ENCODE assay signal across 8 mouse cellular contexts in genomic region chr11:97052219-97052646, GRCm38 (mm10). TPM values are rescaled to one million over a fixed set of nuclear protein-coding genes. Genes with fewer than 3 reads are reported as not detected.
DNase-seq lines count a peak whose midpoint lies in the region; ATAC-seq and TF ChIP-seq lines count a peak whose summit lies in the region.

No protein-coding gene starts in this region.

- no peaks in the 10 kb centered on the region for H3K9me3 ChIP-seq in forebrain, embryonic 10.5 days
- H3K9me3 ChIP-seq in forebrain, embryonic 16.5 days (ENCODE audit: control insufficient read depth, low read length) = no peaks in the 10 kb centered on the region
- H3K9me3 ChIP-seq in E14TG2a.4 (ENCODE audit: low read length) = no peaks in the 10 kb centered on the region
- no peaks in the 10 kb centered on the region for H3K9me3 ChIP-seq in limb, embryonic 12.5 days
- H3K9me3 ChIP-seq in midbrain, postnatal 0 days (ENCODE audit: low read length) = no peaks in the 10 kb centered on the region

- H3K27me3 ChIP-seq in forebrain, embryonic 10.5 days (ENCODE audit: poor library complexity, severe bottlenecking) = no peaks in the 10 kb centered on the region
- no peaks in the 10 kb centered on the region for H3K27me3 ChIP-seq in forebrain, embryonic 16.5 days (replicated peaks; ENCODE audit: control insufficient read depth, insufficient read depth, low read length)
- no peaks in the 10 kb centered on the region for H3K27me3 ChIP-seq in E14TG2a.4 (ENCODE audit: insufficient read depth, low read length)
- H3K27me3 ChIP-seq in limb, embryonic 12.5 days = no peaks in the 10 kb centered on the region
- no peaks in the 10 kb centered on the region for H3K27me3 ChIP-seq in midbrain, postnatal 0 days (ENCODE audit: insufficient read depth, low read length)

- H3K27ac ChIP-seq in forebrain, embryonic 10.5 days = no peak overlapping the region
- no peak overlapping the region for H3K27ac ChIP-seq in forebrain, embryonic 16.5 days (ENCODE audit: low read length)
- H3K27ac ChIP-seq in limb, embryonic 12.5 days = no peak overlapping the region
- H3K27ac ChIP-seq in midbrain, postnatal 0 days (ENCODE audit: low read depth, low read length) = no peak overlapping the region

- peaks cover 30% of the 10 kb centered on the region for H3K4me1 ChIP-seq in forebrain, embryonic 10.5 days
- H3K4me1 ChIP-seq in forebrain, embryonic 16.5 days (replicated peaks; ENCODE audit: control insufficient read depth, insufficient read depth, low read length) = peaks cover 20% of the 10 kb centered on the region
- H3K4me1 ChIP-seq in E14TG2a.4 (replicated peaks; ENCODE audit: low read depth, low read length) = peaks cover 45% of the 10 kb centered on the region
- H3K4me1 ChIP-seq in limb, embryonic 12.5 days (replicated peaks) = peaks cover 20% of the 10 kb centered on the region
- peaks cover 10% of the 10 kb centered on the region; the same call in 1 of the 2 replicates for H3K4me1 ChIP-seq in midbrain, postnatal 0 days (ENCODE audit: insufficient read depth, low read length)

- WGBS in forebrain, embryonic 10.5 days = 31% methylated on average over 11 of the region's 11 CpGs
- 26% methylated on average over 11 of the region's 11 CpGs for WGBS in forebrain, embryonic 16.5 days
- 23% methylated on average over 11 of the region's 11 CpGs for WGBS in limb, embryonic 12.5 days
- WGBS in midbrain, postnatal 0 days = 37% methylated on average over 11 of the region's 11 CpGs

- ATAC-seq in forebrain, embryonic 16.5 days = no peak
- ATAC-seq in granulocyte monocyte progenitor cell, adult 5-6 weeks (replicated peaks; ENCODE audit: poor library complexity, severe bottlenecking) = peak; percentile 41
- ATAC-seq in limb, embryonic 12.5 days (ENCODE audit: insufficient number of reproducible peaks, insufficient read depth, low FRiP score, low TSS enrichment, low read depth) = no peak
- ATAC-seq in midbrain, postnatal 0 days (ENCODE audit: low FRiP score) = 0 out of 2 replicates have a peak, but pooled peaks have one; percentile 27

- H3K4me2 ChIP-seq in forebrain, embryonic 16.5 days (ENCODE audit: low read length) = no peak overlapping the region
- peak overlapping the region; percentile 94 for H3K4me2 ChIP-seq in limb, embryonic 12.5 days
- 0 out of 2 replicates have a peak overlapping the region, but pooled peaks have one; percentile 83 for H3K4me2 ChIP-seq in midbrain, postnatal 0 days (ENCODE audit: low read depth, low read length, poor library complexity, severe bottlenecking)

- no peak for TF ChIP-seq CTCF in E14TG2a.4 (conservative IDR thresholded peaks at IDR 0.05; ENCODE audit: low read length)
- no peak for TF ChIP-seq CTCF in midbrain, postnatal 0 days (IDR thresholded peaks at IDR 0.05)

- DNase-seq in forebrain, embryonic 10.5 days (ENCODE audit: extremely low spot score, low spot score) = no peak
- DNase-seq in midbrain, postnatal 0 days (ENCODE audit: low spot score) = no peak
- no peak for DNase-seq in retina, postnatal 1 day
- no peak for DNase-seq in ovary, postnatal 36 days (ENCODE audit: low spot score)

- no peak overlapping the region for H3K9ac ChIP-seq in forebrain, embryonic 16.5 days (replicated peaks; ENCODE audit: low read depth, low read length)
- H3K9ac ChIP-seq in limb, embryonic 12.5 days (replicated peaks) = peak overlapping the region; percentile 86; the same call in 1 of the 2 replicates
- no peak overlapping the region for H3K9ac ChIP-seq in midbrain, postnatal 0 days (replicated peaks; ENCODE audit: low read length, poor library complexity, severe bottlenecking)

- H3K4me3 ChIP-seq in forebrain, embryonic 10.5 days = peak overlapping the region; percentile 64
- H3K4me3 ChIP-seq in forebrain, embryonic 16.5 days (replicated peaks; ENCODE audit: low read length) = no peak overlapping the region
- peak overlapping the region; percentile 82 for H3K4me3 ChIP-seq in E14TG2a.4 (replicated peaks; ENCODE audit: low read length)
- H3K4me3 ChIP-seq in limb, embryonic 12.5 days (replicated peaks) = 0 out of 2 replicates have a peak overlapping the region, but pooled peaks have one; percentile 70
- no peak overlapping the region for H3K4me3 ChIP-seq in midbrain, postnatal 0 days (ENCODE audit: low read depth, low read length)

- peaks cover 62% of the 10 kb centered on the region for H3K36me3 ChIP-seq in forebrain, embryonic 10.5 days (replicated peaks)
- H3K36me3 ChIP-seq in forebrain, embryonic 16.5 days (ENCODE audit: control insufficient read depth, insufficient read depth) = peaks cover 15% of the 10 kb centered on the region
- peaks cover 62% of the 10 kb centered on the region for H3K36me3 ChIP-seq in E14TG2a.4 (ENCODE audit: insufficient read depth, low read length)
- peaks cover 59% of the 10 kb centered on the region for H3K36me3 ChIP-seq in limb, embryonic 12.5 days
- peaks cover 45% of the 10 kb centered on the region for H3K36me3 ChIP-seq in midbrain, postnatal 0 days (ENCODE audit: insufficient read depth, low read length)

RNA-seq across cellular contexts. Expression of gene Osbpl7, which starts 1.8 kb away (rescaled TPM):
- 8.4 and 8.9 TPM in 2 replicates for polyA plus RNA-seq in forebrain, embryonic 10.5 days (2016; fragmentation: Nextera tagmentation; extraction: Ambion mirVana)
- polyA plus RNA-seq in forebrain, embryonic 16.5 days (2015; fragmentation: Nextera tagmentation; extraction: Ambion mirVana) = 11.0 and 13.1 TPM in 2 replicates
- total RNA-seq in granulocyte monocyte progenitor cell, adult 5-6 weeks (2014; fragmentation: Nextera tagmentation) = 24.4 and 29.4 TPM in 2 replicates
- 7.9 and 8.5 TPM in 2 replicates for total RNA-seq in granulocyte monocyte progenitor cell, adult 5-6 weeks (2017)
- polyA plus RNA-seq in limb, embryonic 12.5 days (2016; fragmentation: Nextera tagmentation; extraction: Ambion mirVana) = 6.7 and 8.7 TPM in 2 replicates
- 12.6 and 14.6 TPM in 2 replicates for total RNA-seq in midbrain, postnatal 0 days (2014; rRNA removed)
- 10.7 and 13.9 TPM in 2 replicates for polyA plus RNA-seq in midbrain, postnatal 0 days (2015; fragmentation: Nextera tagmentation; extraction: Ambion mirVana)

RNA-seq across cellular contexts. Expression of gene Mrpl10, which starts 10.9 kb away (rescaled TPM):
- polyA plus RNA-seq in forebrain, embryonic 10.5 days (2016; fragmentation: Nextera tagmentation; extraction: Ambion mirVana) = 84.6 and 88.3 TPM in 2 replicates
- polyA plus RNA-seq in forebrain, embryonic 16.5 days (2015; fragmentation: Nextera tagmentation; extraction: Ambion mirVana) = 54.3 and 56.2 TPM in 2 replicates
- 44.6 and 51.7 TPM in 2 replicates for total RNA-seq in granulocyte monocyte progenitor cell, adult 5-6 weeks (2014; fragmentation: Nextera tagmentation)
- total RNA-seq in granulocyte monocyte progenitor cell, adult 5-6 weeks (2017) = 22.9 and 23.2 TPM in 2 replicates
- polyA plus RNA-seq in limb, embryonic 12.5 days (2016; fragmentation: Nextera tagmentation; extraction: Ambion mirVana) = 80.0 and 80.5 TPM in 2 replicates
- 42.1 and 67.7 TPM in 2 replicates for total RNA-seq in midbrain, postnatal 0 days (2014; rRNA removed)
- 56.6 and 63.7 TPM in 2 replicates for polyA plus RNA-seq in midbrain, postnatal 0 days (2015; fragmentation: Nextera tagmentation; extraction: Ambion mirVana)

RNA-seq across cellular contexts. Expression of gene Lrrc46, which starts 11.0 kb away (rescaled TPM):
- 2.6 and 2.7 TPM in 2 replicates for polyA plus RNA-seq in forebrain, embryonic 10.5 days (2016; fragmentation: Nextera tagmentation; extraction: Ambion mirVana)
- 3.0 and 3.1 TPM in 2 replicates for polyA plus RNA-seq in forebrain, embryonic 16.5 days (2015; fragmentation: Nextera tagmentation; extraction: Ambion mirVana)
- total RNA-seq in granulocyte monocyte progenitor cell, adult 5-6 weeks (2014; fragmentation: Nextera tagmentation) = not detected in 2 replicates
- 0.10 and 1.1 TPM in 2 replicates for total RNA-seq in granulocyte monocyte progenitor cell, adult 5-6 weeks (2017)
- polyA plus RNA-seq in limb, embryonic 12.5 days (2016; fragmentation: Nextera tagmentation; extraction: Ambion mirVana) = 1.0 TPM in 2 replicates
- 1.4 and 2.7 TPM in 2 replicates for total RNA-seq in midbrain, postnatal 0 days (2014; rRNA removed)
- 2.4 and 3.3 TPM in 2 replicates for polyA plus RNA-seq in midbrain, postnatal 0 days (2015; fragmentation: Nextera tagmentation; extraction: Ambion mirVana)

RNA-seq across cellular contexts. Expression of gene Scrn2, which starts 22.5 kb away (rescaled TPM):
- 44.1 and 44.6 TPM in 2 replicates for polyA plus RNA-seq in forebrain, embryonic 10.5 days (2016; fragmentation: Nextera tagmentation; extraction: Ambion mirVana)
- 14.4 and 16.2 TPM in 2 replicates for polyA plus RNA-seq in forebrain, embryonic 16.5 days (2015; fragmentation: Nextera tagmentation; extraction: Ambion mirVana)
- 12.2 and 22.1 TPM in 2 replicates for total RNA-seq in granulocyte monocyte progenitor cell, adult 5-6 weeks (2014; fragmentation: Nextera tagmentation)
- total RNA-seq in granulocyte monocyte progenitor cell, adult 5-6 weeks (2017) = 22.0 and 30.0 TPM in 2 replicates
- polyA plus RNA-seq in limb, embryonic 12.5 days (2016; fragmentation: Nextera tagmentation; extraction: Ambion mirVana) = 32.4 and 35.1 TPM in 2 replicates
- 19.6 and 22.3 TPM in 2 replicates for total RNA-seq in midbrain, postnatal 0 days (2014; rRNA removed)
- polyA plus RNA-seq in midbrain, postnatal 0 days (2015; fragmentation: Nextera tagmentation; extraction: Ambion mirVana) = 11.1 and 11.9 TPM in 2 replicates

RNA-seq across cellular contexts. Expression of gene Sp6, which starts 39.0 kb away (rescaled TPM):
- 1.8 and 2.1 TPM in 2 replicates for polyA plus RNA-seq in forebrain, embryonic 10.5 days (2016; fragmentation: Nextera tagmentation; extraction: Ambion mirVana)
- 0.29 and 0.68 TPM in 2 replicates for polyA plus RNA-seq in forebrain, embryonic 16.5 days (2015; fragmentation: Nextera tagmentation; extraction: Ambion mirVana)
- 0.26 and 0.37 TPM in 2 replicates for total RNA-seq in granulocyte monocyte progenitor cell, adult 5-6 weeks (2014; fragmentation: Nextera tagmentation)
- not detected in 2 replicates for total RNA-seq in granulocyte monocyte progenitor cell, adult 5-6 weeks (2017)
- polyA plus RNA-seq in limb, embryonic 12.5 days (2016; fragmentation: Nextera tagmentation; extraction: Ambion mirVana) = 6.5 and 7.7 TPM in 2 replicates
- 0.33 and 1.1 TPM in 2 replicates for total RNA-seq in midbrain, postnatal 0 days (2014; rRNA removed)
- polyA plus RNA-seq in midbrain, postnatal 0 days (2015; fragmentation: Nextera tagmentation; extraction: Ambion mirVana) = 0.43 and 0.51 TPM in 2 replicates

Comparison
In these comparisons a context has a peak if more than half of its experiments do, and no peak if none do; other contexts are left out.
1. H3K4me3 ChIP-seq: peak in forebrain, embryonic 10.5 days (single experiment), E14TG2a.4 (single experiment) and limb, embryonic 12.5 days (single experiment); none in forebrain, embryonic 16.5 days (single experiment) and midbrain, postnatal 0 days (single experiment).
2. ATAC-seq: peak in granulocyte monocyte progenitor cell, adult 5-6 weeks (single experiment) and midbrain, postnatal 0 days (single experiment); none in forebrain, embryonic 16.5 days (single experiment) and limb, embryonic 12.5 days (single experiment).